Mouse (Mus musculus): Measurements from ENCODE around the gene Rere. TPM values are rescaled to one million over a fixed set of nuclear protein-coding genes. Genes with fewer than 3 reads are reported as not detected.

Gene Rere
- total and polyA plus RNA-seq, 3 experiments = 4.1 to 31.8 TPM; not detected in 1

DNA sequence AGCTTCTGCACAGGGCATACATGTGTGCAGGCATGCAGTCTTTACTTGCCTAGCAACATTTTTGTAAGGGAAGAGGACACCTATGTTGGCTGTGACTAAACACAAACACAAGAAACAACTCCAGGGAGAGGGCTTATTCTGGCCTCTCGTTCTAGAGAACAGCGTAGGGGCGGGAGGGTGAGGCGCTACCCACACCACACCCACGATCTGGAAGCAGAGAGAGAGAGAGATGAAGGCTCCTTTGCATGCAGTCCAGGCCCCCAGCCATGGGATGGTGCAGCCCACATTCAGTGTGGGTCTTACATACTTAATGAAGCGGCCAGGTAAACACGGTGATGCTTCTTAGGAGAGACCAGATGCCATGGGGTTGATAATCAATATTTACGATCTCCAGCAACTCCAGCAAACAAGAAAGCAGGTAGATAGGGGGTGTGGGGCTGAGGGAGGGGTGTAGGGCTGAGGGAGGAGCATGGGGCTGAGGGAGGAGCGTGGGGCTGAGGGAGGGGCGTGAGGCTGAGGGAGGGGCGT is 371.7 kb downstream of the Rere start:
- Histone ChIP-seq H3K9me3 (replicated peaks; ENCODE audit: insufficient read depth, low read length) (no peaks in the 10 kb centered on the region), H3K27me3 (ENCODE audit: control insufficient read depth in 1 of 2, insufficient read depth in 2 of 2, low read length in 2 of 2) (no peaks in the 10 kb centered on the region), H3K4me1 (ENCODE audit: control insufficient read depth in 1 of 2, insufficient read depth in 2 of 2, low read length in 2 of 2) (peaks cover 5 to 14% of the 10 kb centered on the region in 2 experiments), H3K36me3 (ENCODE audit: control insufficient read depth in 1 of 2, insufficient read depth in 2 of 2, low read length in 2 of 2) (peaks cover 0 to 9% of the 10 kb centered on the region in 2 experiments; a peak in 2 of 4 replicates), H3K9ac (ENCODE audit: control insufficient read depth, low read depth, low read length, poor library complexity, severe bottlenecking) (no peak overlapping the region), H3K79me2 (ENCODE audit: control insufficient read depth, insufficient read depth, low read length, poor library complexity) (no peaks in the 10 kb centered on the region), H3K27ac (ENCODE audit: control insufficient read depth, low read depth, low read length) (no peak overlapping the region), H3K4me3 (ENCODE audit: control insufficient read depth in 1 of 2, insufficient read depth in 1 of 2, low read depth in 2 of 2, low read length in 2 of 2) (no peak overlapping the region)
- TF ChIP-seq RAD21 (IDR thresholded peaks at IDR 0.05; ENCODE audit: low read depth, low read length) (no peak), ELF1 (IDR thresholded peaks at IDR 0.05; ENCODE audit: low read depth, low read length) (no peak), MAZ (IDR thresholded peaks at IDR 0.05; ENCODE audit: low read depth, low read length) (no peak), TBP (IDR thresholded peaks at IDR 0.05; ENCODE audit: low read depth, low read length) (no peak), ZC3H11A (IDR thresholded peaks at IDR 0.05; ENCODE audit: low read depth, low read length) (no peak), TAL1 (IDR thresholded peaks at IDR 0.05; ENCODE audit: low read length) (no peak), ZKSCAN1 (IDR thresholded peaks at IDR 0.05; ENCODE audit: low read depth, low read length) (no peak), SIN3A (IDR thresholded peaks at IDR 0.05; ENCODE audit: low read length) (no peak), EP300 (IDR thresholded peaks at IDR 0.05; ENCODE audit: low read depth in 1 of 2, low read length in 2 of 2) (no peak), SMC3 (IDR thresholded peaks at IDR 0.05; ENCODE audit: low read depth, low read length) (no peak), MYB (IDR thresholded peaks at IDR 0.05; ENCODE audit: low read depth, low read length) (no peak), BHLHE40 (IDR thresholded peaks at IDR 0.05; ENCODE audit: borderline replicate concordance, low read depth, low read length) (no peak), NRF1 (IDR thresholded peaks at IDR 0.05; ENCODE audit: insufficient read depth, low read depth, low read length, poor library complexity, severe bottlenecking) (no peak), MXI1 (IDR thresholded peaks at IDR 0.05; ENCODE audit: low read depth, low read length) (no peak)
- no peak for DNase-seq (ENCODE audit: low read depth, low spot score)

DNA sequence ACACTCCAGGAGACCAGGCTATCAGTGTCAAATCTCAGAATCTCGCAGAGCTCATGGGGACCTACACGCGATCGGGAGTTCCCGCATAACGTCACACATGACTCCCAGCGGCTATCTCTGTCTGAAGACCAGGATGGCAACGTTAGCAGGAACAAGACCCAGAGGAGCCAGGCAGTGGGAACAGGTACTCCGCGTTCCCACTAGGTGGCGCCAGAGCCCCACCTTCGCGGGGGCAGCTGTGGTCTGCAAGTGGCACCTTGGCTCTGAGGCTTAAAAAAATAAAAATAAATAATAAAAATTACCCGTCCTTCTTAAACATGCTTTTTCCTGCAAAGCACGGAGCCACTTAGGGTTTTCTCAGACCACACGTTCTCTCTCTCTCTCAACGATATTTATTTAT is 374.5 kb downstream of the Rere start:
- no peak overlapping the region for H3K9ac ChIP-seq (ENCODE audit: control insufficient read depth, low read depth, low read length, poor library complexity, severe bottlenecking)
- no peak overlapping the region for H3K27ac ChIP-seq (ENCODE audit: control insufficient read depth, low read depth, low read length)
- DNase-seq (ENCODE audit: low read depth, low spot score) = peak; percentile 85
- H3K4me1 ChIP-seq (ENCODE audit: control insufficient read depth in 1 of 2, insufficient read depth in 2 of 2, low read length in 2 of 2) = no peaks in the 10 kb centered on the region
- H3K4me3 ChIP-seq (ENCODE audit: control insufficient read depth in 1 of 2, insufficient read depth in 1 of 2, low read depth in 2 of 2, low read length in 2 of 2) = no peak overlapping the region
- no peaks in the 10 kb centered on the region for H3K27me3 ChIP-seq (ENCODE audit: control insufficient read depth in 1 of 2, insufficient read depth in 2 of 2, low read length in 2 of 2)
- H3K9me3 ChIP-seq (replicated peaks; ENCODE audit: insufficient read depth, low read length) = no peaks in the 10 kb centered on the region
- no peaks in the 10 kb centered on the region for H3K79me2 ChIP-seq (ENCODE audit: control insufficient read depth, insufficient read depth, low read length, poor library complexity)
- no peaks in the 10 kb centered on the region for H3K36me3 ChIP-seq (ENCODE audit: control insufficient read depth in 1 of 2, insufficient read depth in 2 of 2, low read length in 2 of 2)
- TF ChIP-seq TBP (IDR thresholded peaks at IDR 0.05; ENCODE audit: low read depth, low read length) (no peak), USF1 (IDR thresholded peaks at IDR 0.05; ENCODE audit: low read depth, low read length) (no peak), POLR2A (IDR thresholded peaks at IDR 0.05; ENCODE audit: control insufficient read depth in 1 of 2, insufficient read depth in 1 of 2, low read depth in 1 of 2, low read length in 2 of 2, poor library complexity in 1 of 2) (no peak), CHD1 (IDR thresholded peaks at IDR 0.05; ENCODE audit: low read depth, low read length) (no peak), MEF2A (IDR thresholded peaks at IDR 0.05; ENCODE audit: extremely low read depth, insufficient replicate concordance, low read depth, low read length, poor library complexity, severe bottlenecking) (no peak), UBTF (IDR thresholded peaks at IDR 0.05; ENCODE audit: borderline replicate concordance, insufficient read depth, low read depth, low read length) (no peak), ZC3H11A (IDR thresholded peaks at IDR 0.05; ENCODE audit: low read depth, low read length) (peak; percentile 69), MAZ (IDR thresholded peaks at IDR 0.05; ENCODE audit: low read depth, low read length) (peak; percentile 56; the same call in 1 of the 2 replicates), MYC (IDR thresholded peaks at IDR 0.05; ENCODE audit: low read depth, low read length) (no peak), MYB (IDR thresholded peaks at IDR 0.05; ENCODE audit: low read depth, low read length) (no peak), ZKSCAN1 (IDR thresholded peaks at IDR 0.05; ENCODE audit: low read depth, low read length) (no peak), RAD21 (IDR thresholded peaks at IDR 0.05; ENCODE audit: low read depth, low read length) (peak; percentile 87), MXI1 (IDR thresholded peaks at IDR 0.05; ENCODE audit: low read depth, low read length) (no peak), BHLHE40 (IDR thresholded peaks at IDR 0.05; ENCODE audit: borderline replicate concordance, low read depth, low read length) (no peak), GABPA (IDR thresholded peaks at IDR 0.05; ENCODE audit: low read depth, low read length) (no peak), TCF12 (IDR thresholded peaks at IDR 0.05; ENCODE audit: low read depth, low read length) (no peak), SIN3A (IDR thresholded peaks at IDR 0.05; ENCODE audit: low read length) (no peak), MAX (IDR thresholded peaks at IDR 0.05; ENCODE audit: low read length) (no peak), RCOR1 (IDR thresholded peaks at IDR 0.05; ENCODE audit: low read depth, low read length) (no peak), NRF1 (IDR thresholded peaks at IDR 0.05; ENCODE audit: insufficient read depth, low read depth, low read length, poor library complexity, severe bottlenecking) (no peak), GATA1 (IDR thresholded peaks at IDR 0.05; ENCODE audit: low read depth, low read length) (no peak), E2F4 (IDR thresholded peaks at IDR 0.05; ENCODE audit: borderline replicate concordance, low read depth, low read length) (no peak), EP300 (IDR thresholded peaks at IDR 0.05; ENCODE audit: low read depth in 1 of 2, low read length in 2 of 2) (no peak), ZMIZ1 (IDR thresholded peaks at IDR 0.05; ENCODE audit: low read depth, low read length) (no peak), CHD2 (IDR thresholded peaks at IDR 0.05; ENCODE audit: low read length) (no peak), NELFE (IDR thresholded peaks at IDR 0.05; ENCODE audit: low read depth, low read length) (no peak), ELF1 (IDR thresholded peaks at IDR 0.05; ENCODE audit: low read depth, low read length) (no peak)

Data from MEL (cell line).